Mouse (Mus musculus) heart, adult 8-10 months (tissue): ENCODE data around the gene Atf6. TPM values are rescaled to one million over a fixed set of nuclear protein-coding genes. Genes with fewer than 3 reads are reported as not detected.

Experiments used
- DNase-seq: peaks from one replicate; pipeline ENCODE4 v3.0.0; 2022; ENCODE audit warnings: low spot score
- total RNA-seq, 4 experiments: library from RNA; stranded (reverse); gene quantifications; 2 replicates each; pipeline ENCODE4 v1.2.4; 2022

Gene Atf6
- 10 to 100 TPM; 70.6 to 81.4 (median 76.4) TPM for total RNA-seq

- peak; percentile 97 for DNase-seq
These were observed at the start of gene Atf6 for GRCm38 (mm10) chr1:170867691-170868105. Gene Atf6 (minus strand): TSS chr1:170867771.

- no peak for DNase-seq
These were observed 48.1 kb upstream of the Atf6 start for GRCm38 (mm10) chr1:170915657-170916056.

- DNase-seq: no peak
These were observed 45.5 kb upstream of the Atf6 start, which contains the start of gene Fcrlb for GRCm38 (mm10) chr1:170912891-170913615. Gene Fcrlb (minus strand): TSS chr1:170912941.

GRCm38 (mm10) chr1:170911907-170912660 lies 44.5 kb upstream of the Atf6 start:
- no peak for DNase-seq

- DNase-seq: no peak
These were observed 40.8 kb upstream of the Atf6 start for GRCm38 (mm10) chr1:170908341-170908740.

GRCm38 (mm10) chr1:170907456-170908191 lies 40.1 kb upstream of the Atf6 start:
- no peak for DNase-seq

GRCm38 (mm10) chr1:170907111-170907455 lies 39.5 kb upstream of the Atf6 start:
- no peak for DNase-seq

- no peak for DNase-seq
These were observed 35.9 kb upstream of the Atf6 start for GRCm38 (mm10) chr1:170903485-170903884.

DNA sequence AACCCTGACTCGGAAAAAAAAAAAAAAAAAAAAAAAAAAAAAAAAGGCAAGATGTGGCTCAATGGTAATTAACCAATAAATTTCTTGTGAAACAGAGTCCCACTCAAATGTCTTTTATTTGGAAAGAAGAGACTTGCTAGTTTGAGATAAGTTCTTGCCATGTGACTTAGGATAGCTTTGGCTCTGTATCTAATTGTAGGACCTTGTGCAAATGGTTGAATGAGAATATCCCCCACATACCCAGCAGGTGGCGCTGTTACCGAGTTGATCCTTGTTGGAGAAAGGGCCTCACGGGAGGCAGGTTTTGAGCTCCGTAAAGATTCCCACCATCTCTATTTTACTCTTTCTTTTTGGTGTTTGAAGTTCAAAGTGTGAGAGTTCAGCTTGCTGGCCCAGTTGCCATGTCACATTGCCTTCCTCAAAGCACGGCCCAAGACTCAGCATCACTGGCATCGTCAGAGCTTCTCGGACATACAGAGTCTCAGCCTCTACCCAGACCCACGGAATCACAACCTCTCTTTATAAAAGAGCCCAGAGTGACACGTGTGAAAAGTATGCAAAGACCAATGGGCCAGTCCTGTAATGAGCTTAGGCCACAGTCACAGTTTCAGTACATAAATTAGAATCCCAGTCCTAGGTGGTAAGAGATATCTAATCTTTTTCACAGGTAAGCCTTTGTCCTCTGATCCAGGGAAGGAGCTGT lies 34.1 kb upstream of the Atf6 start:
- peak; percentile 80 for DNase-seq

DNA sequence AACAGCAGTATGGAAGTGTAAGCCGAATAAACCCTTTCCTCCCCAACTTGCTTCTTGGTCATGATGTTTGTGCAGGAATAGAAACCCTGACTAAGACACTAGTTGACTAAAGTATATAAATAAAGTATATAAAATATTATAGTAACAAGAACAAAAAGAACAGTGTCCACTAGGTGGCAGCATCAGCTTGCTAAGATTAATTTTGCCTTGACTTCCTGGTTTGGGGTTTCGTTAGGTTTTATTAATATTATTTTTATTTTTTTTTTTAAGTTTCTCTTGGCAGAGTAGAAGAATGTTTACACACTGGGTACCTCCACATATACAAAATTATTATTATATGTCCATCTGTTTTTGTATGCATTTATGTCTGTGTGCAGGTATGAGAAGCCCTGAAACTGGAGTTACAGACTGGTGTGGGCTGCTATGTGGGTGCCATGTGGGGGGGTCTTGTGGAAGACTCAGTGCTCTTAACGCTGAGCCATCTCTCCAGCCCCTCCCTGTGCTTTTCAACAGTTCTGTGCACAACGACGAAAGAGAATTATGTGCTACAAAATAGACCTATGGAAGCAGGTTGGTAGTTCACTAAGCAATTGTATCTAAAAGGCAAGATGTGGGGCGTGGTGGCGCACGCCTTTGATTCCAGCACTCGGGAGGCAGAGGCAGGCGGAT lies 33.4 kb upstream of the Atf6 start:
- peak; percentile 65 for DNase-seq

GRCm38 (mm10) chr1:170898413-170899075 lies 31.0 kb upstream of the Atf6 start:
- no peak for DNase-seq

DNA sequence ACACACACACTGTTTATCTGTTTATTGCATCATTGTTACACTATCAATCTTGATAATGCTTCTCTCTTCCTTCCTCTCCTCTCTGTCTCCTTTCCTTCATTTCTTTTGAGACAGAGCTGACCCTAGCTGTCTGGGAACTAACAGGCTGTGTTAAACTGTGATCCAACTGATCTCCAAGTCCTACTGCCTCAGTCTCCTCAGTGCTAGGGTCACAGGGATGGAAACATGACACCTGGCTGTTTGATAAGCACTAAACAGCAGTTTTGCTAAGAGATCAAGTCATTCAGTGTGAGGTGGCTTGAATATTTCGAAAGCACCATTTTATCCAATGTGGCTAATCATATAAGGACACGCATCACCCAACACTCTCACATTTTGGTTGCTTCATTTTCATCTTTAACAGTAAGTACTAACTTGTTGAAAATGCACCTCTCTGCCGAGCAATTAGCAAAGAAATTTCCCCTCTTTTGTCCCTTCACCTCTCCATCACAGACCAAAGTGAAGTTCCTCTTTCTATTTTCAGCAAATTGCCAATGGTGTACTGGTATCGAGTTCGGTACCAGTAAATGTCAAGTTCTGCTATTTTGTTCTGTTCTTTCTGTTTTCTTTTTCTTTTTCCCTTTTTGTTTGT lies 29.2 kb upstream of the Atf6 start:
- DNase-seq: no peak

- peak; percentile 58 for DNase-seq
These were observed 27.3 kb upstream of the Atf6 start for GRCm38 (mm10) chr1:170894603-170895602.

DNA sequence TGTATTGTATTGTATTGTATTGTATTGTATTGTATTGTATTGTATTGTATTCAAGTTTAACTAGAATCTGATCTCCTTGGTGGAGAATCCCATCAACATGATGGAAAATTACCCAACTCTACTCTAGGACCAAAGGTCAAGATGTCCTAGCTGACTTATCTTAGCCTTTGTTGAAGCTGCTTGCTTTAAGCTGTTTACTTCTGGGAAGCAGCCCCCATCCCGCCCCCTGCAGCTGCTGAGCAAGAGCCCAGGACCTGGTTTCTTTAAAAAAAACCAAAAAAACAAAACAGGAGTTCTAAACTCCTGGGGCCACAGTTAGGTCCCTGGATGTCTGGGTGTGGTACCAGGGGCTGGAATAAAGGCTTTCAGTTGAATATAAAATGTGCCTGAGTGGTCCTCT lies 24.7 kb upstream of the Atf6 start:
- no peak for DNase-seq

GRCm38 (mm10) chr1:170891646-170892045 lies 24.1 kb upstream of the Atf6 start:
- no peak for DNase-seq

DNA sequence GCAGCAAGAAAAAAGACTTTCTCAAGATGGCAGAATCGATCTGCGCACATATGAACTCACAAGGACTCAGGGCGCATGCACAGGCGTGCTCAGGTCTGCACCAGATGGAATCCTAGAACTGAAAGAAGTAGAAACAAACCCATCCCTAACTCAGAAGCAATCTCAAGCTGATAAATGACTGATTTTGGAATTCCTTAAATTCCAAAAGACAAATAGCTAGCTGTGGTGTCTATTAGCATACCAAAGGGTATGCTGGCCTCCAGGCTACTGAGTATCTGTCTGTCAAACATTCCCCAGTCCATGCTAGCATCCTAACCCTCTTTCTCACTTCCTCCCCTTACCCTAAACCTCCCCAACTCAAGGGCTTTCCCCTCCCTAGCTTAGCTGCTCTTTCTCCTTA lies 21.7 kb upstream of the Atf6 start:
- DNase-seq: no peak

DNA sequence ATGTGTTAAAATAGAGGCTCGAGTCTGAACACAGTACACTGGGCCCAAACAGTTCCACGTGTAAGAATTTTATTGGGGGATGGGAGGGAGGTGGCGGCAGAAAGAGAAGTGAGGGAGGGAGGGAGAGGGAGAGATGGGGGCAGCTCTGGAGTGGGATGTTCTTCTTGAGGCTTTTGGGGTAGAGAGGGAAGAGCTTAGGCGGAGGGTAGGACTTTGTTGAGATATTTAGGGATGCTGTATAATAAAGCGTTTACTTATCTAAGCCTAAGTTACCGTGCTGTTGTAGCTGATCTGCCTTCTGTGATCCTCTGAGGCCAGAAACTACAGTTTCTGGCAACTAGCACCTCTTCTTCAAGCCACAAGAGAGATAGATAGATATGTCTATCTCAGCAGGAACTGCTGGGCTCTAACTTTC lies 18.5 kb upstream of the Atf6 start:
- DNase-seq: no peak

DNA sequence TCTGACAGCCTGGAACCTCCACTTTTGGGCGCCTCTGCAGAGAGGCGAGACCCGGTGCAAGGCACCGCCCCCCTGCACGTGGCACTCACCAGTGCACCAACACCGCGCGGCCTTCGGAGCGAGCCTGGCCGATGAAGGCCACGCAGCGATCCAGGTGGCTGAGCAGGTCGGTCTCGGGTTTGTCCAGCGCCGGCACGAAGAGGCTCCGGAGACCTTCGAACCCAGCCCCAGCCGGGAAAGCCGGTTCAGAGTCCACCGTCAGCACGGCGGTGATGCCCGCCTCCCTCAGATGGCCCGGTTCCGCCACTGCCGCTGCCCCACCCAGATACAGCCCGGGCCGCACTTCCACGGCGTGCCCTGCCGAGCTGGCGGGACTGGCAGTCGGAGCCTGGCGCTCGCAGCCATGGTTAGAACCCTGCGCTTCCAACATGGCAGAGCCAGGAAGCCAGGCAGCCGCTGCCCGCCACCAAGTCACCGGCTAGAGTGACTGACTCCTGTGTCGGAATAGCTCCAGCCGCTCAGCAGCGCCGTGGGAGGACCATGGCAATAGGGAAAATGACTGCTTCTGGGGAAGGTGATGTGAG lies 17.5 kb upstream of the Atf6 start, which contains the start of the genes Gm26620 and Dusp12:
Gene Gm26620 (plus strand): TSS at position 88 of the 584 bp plus-strand sequence.
Gene Dusp12 (minus strand): TSS at position 563 of the 584 bp plus-strand sequence.
- DNase-seq: peak; percentile 84
